Mouse (Mus musculus) left cerebral cortex, adult 2 months (tissue): ENCODE measurements around the gene Mia2. TPM values are rescaled to one million over a fixed set of nuclear protein-coding genes. Genes with fewer than 3 reads are reported as not detected.
A peak's percentile ranks its signal among the peaks of the same experiment; 100 is the strongest.

ENCODE experiments used
- DNase-seq, 2 experiments: peaks; one replicate each; pipeline ENCODE4 v3.0.0; 2021 to 2022; ENCODE audit warnings: low spot score in 2 of 2, mixed read lengths in 1 of 2; ENCODE audit errors: extremely low spot score in 1 of 2
- H3K27ac ChIP-seq: fragments of 200-600 bp; 2 replicates; pipeline ENCODE4 v1.8.1; 2022
- H3K4me3 ChIP-seq: fragments of 200-600 bp; 2 replicates; pipeline ENCODE4 v1.8.1; 2022
- CTCF ChIP-seq: fragments of 200-600 bp; IDR thresholded peaks from 2 replicates; pipeline ENCODE4 v1.8.1; 2022; ENCODE audit warnings: antibody characterized with exemption, mild to moderate bottlenecking, moderate library complexity
- intact Hi-C: fragments of 180-260 bp; cut with DNase I; formaldehyde crosslinking; loops from one replicate; pipeline ENCODE4 v1.15.1; 2025
- total RNA-seq, 2 experiments: library from RNA; stranded (reverse); gene quantifications; 2 replicates each; pipeline ENCODE4 v1.2.3; 2021

Gene Mia2
- total RNA-seq, 2 experiments from 2014 or later, result 42.4 to 47.4 TPM

- Histone ChIP-seq H3K27ac (peak within 1 kb of the TSS; percentile 99), H3K4me3 (peak within 1 kb of the TSS; percentile 99)
- TF ChIP-seq CTCF, result peak; percentile 42
- DNase-seq, result peak; percentile 97
- intact Hi-C loops, result loop anchor here (1.0 to 2.0 kb wide), 2 partner anchors 54 to 152 kb away; partner anchors contain the start of genes Fbxo33 and Sec23a
Measured at GRCm38 (mm10) chr12:59066448-59067077, 29.0 kb upstream of the Mia2 start, which contains the start of gene Pnn. Pnn (plus strand) TSS chr12:59066884.

GRCm38 (mm10) chr12:59067095-59067494 lies 28.5 kb upstream of the Mia2 start:
- DNase-seq, result no peak
- no peak for TF ChIP-seq CTCF
- Histone ChIP-seq H3K27ac (peak overlapping the region; percentile 99), H3K4me3 (peak overlapping the region; percentile 99)
- intact Hi-C loops, result loop anchor here (2.0 kb wide), 1 partner anchor 152 kb away; the partner anchor contains the start of gene Fbxo33

- intact Hi-C loops, result no loop called here
- no peak for TF ChIP-seq CTCF
- DNase-seq, result no peak
- Histone ChIP-seq H3K4me3 (no peak overlapping the region), H3K27ac (no peak overlapping the region)
Measured at GRCm38 (mm10) chr12:59068791-59069190, 26.8 kb upstream of the Mia2 start.

GRCm38 (mm10) chr12:59072286-59072685 lies 23.3 kb upstream of the Mia2 start:
- no peak for TF ChIP-seq CTCF
- intact Hi-C loops, result no loop called here
- DNase-seq, result peak in 1 of 2 experiments; percentile 22
- Histone ChIP-seq H3K27ac (peak overlapping the region; percentile 10; the same call in 1 of the 2 replicates), H3K4me3 (no peak overlapping the region)

GRCm38 (mm10) chr12:59074052-59074451 lies 21.5 kb upstream of the Mia2 start:
- Histone ChIP-seq H3K27ac (no peak overlapping the region), H3K4me3 (no peak overlapping the region)
- no peak for TF ChIP-seq CTCF
- intact Hi-C loops, result loop anchor here (2.0 kb wide), 1 partner anchor 57 kb away; no protein-coding TSS in a partner anchor
- no peak for DNase-seq

- DNase-seq, result no peak
- intact Hi-C loops, result no loop called here
- Histone ChIP-seq H3K27ac (no peak overlapping the region), H3K4me3 (no peak overlapping the region)
- no peak for TF ChIP-seq CTCF
Measured at GRCm38 (mm10) chr12:59076996-59077395, 18.6 kb upstream of the Mia2 start.

- no peak overlapping the region for H3K27ac ChIP-seq
- DNase-seq, result no peak
- H3K4me3 ChIP-seq, result no peak overlapping the region
- TF ChIP-seq CTCF, result no peak
- intact Hi-C loops, result no loop called here
Measured at GRCm38 (mm10) chr12:59077883-59078282, 17.7 kb upstream of the Mia2 start.

- no peak overlapping the region for H3K4me3 ChIP-seq
- no peak for TF ChIP-seq CTCF
- intact Hi-C loops, result no loop called here
- H3K27ac ChIP-seq, result no peak overlapping the region
- DNase-seq, result no peak
Measured at GRCm38 (mm10) chr12:59080461-59080860, 15.1 kb upstream of the Mia2 start.

GRCm38 (mm10) chr12:59084446-59084845 lies 11.2 kb upstream of the Mia2 start:
- intact Hi-C loops, result no loop called here
- TF ChIP-seq CTCF, result no peak
- Histone ChIP-seq H3K4me3 (no peak overlapping the region), H3K27ac (no peak overlapping the region)
- no peak for DNase-seq

GRCm38 (mm10) chr12:59086171-59086570 lies 9.4 kb upstream of the Mia2 start:
- intact Hi-C loops, result no loop called here
- no peak for DNase-seq
- no peak for TF ChIP-seq CTCF
- Histone ChIP-seq H3K4me3 (no peak overlapping the region), H3K27ac (no peak overlapping the region)

- intact Hi-C loops, result no loop called here
- H3K27ac ChIP-seq, result no peak overlapping the region
- H3K4me3 ChIP-seq, result no peak overlapping the region
- no peak for DNase-seq
- TF ChIP-seq CTCF, result no peak
Measured at GRCm38 (mm10) chr12:59093543-59093942, 2.1 kb upstream of the Mia2 start.

- DNase-seq, result no peak
- TF ChIP-seq CTCF, result no peak
- no peak overlapping the region for H3K4me3 ChIP-seq
- intact Hi-C loops, result no loop called here
- no peak overlapping the region for H3K27ac ChIP-seq
Measured at GRCm38 (mm10) chr12:59104771-59105170, 9.2 kb downstream of the Mia2 start.

- intact Hi-C loops, result no loop called here
- no peak overlapping the region for H3K27ac ChIP-seq
- DNase-seq, result no peak
- H3K4me3 ChIP-seq, result no peak overlapping the region
- TF ChIP-seq CTCF, result no peak
Measured at GRCm38 (mm10) chr12:59105914-59106313, 10.3 kb downstream of the Mia2 start.
